In the genomic region with DNA sequence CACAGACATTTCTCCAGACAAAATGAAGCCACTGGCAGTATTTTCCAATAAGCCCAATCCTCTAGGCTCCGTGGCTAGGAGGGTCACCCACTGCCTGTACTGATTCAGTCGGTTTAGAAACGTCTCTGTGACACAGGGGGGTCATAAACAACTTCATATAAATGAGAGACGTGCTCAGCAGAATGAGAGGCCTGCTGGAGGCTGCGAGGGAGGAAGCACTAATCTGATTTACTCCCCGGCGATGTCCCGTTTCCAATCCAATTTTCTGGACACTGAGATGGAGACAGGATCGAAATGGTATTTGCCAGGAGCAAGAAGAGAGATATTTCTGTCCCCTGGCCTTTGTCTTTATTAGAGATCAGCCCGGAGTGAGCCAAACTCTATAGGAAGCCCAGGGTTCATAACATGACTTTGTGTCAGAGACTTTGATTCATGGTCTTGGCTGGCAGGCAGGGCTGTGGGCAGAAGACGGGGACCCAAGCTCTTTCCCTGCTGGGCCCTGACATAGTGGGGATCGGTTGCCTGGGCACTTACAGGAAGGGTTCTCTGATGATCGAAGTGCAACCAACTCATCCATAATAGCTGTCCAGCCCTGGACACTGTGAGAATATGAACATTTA, we compare ENCODE assay signal across 9 mouse cellular contexts.
DNase-seq lines count a peak whose midpoint lies in the region; ATAC-seq and TF ChIP-seq lines count a peak whose summit lies in the region.
"Had no signal": no experiment of that assay in that cellular context is flagged by ENCODE, and none has a peak within 500 bp of the region (broad histone marks: within the 10 kb centered on the region; RNA-seq: fewer than 3 reads in every experiment).

No protein-coding gene starts in this region.

- peak; percentile 52 to 77 for DNase-seq in cerebellum, postnatal 10 days
- no peak for DNase-seq in cerebellum, postnatal 36 days
- no peak for DNase-seq in kidney, adult 2 months
- no peak for DNase-seq in midbrain, embryonic 14.5 days
- no peak for DNase-seq in midbrain, embryonic 11.5 days (ENCODE audit: low spot score, missing footprints)

- no peak for TF ChIP-seq CTCF in kidney, adult 2 months (conservative IDR thresholded peaks at IDR 0.05; ENCODE audit: insufficient read depth, insufficient read length, low read depth, low read length)

- H3K4me1 ChIP-seq in kidney, embryonic 14.5 days (ENCODE audit: control insufficient read depth, insufficient read depth, low read length) = peaks cover 19% of the 10 kb centered on the region
- no peaks in the 10 kb centered on the region; the same call in 1 of the 2 replicates for H3K4me1 ChIP-seq in kidney, adult 2 months (ENCODE audit: control insufficient read depth, insufficient read depth, low read length)
- peaks cover 20% of the 10 kb centered on the region for H3K4me1 ChIP-seq in midbrain, embryonic 14.5 days (ENCODE audit: control insufficient read depth, insufficient read depth, low read length)
- peaks cover 7% of the 10 kb centered on the region; the same call in 1 of the 2 replicates for H3K4me1 ChIP-seq in midbrain, embryonic 11.5 days (ENCODE audit: control insufficient read depth, insufficient read depth, low read length)
- peaks cover 15% of the 10 kb centered on the region for H3K4me1 ChIP-seq in neural tube, embryonic 14.5 days (ENCODE audit: control insufficient read depth, insufficient read depth, low read length)

- H3K4me3 ChIP-seq in kidney, embryonic 14.5 days (ENCODE audit: low read length) = no peak overlapping the region
- H3K4me3 ChIP-seq in kidney, adult 2 months (ENCODE audit: insufficient read depth, low read depth, low read length) = no peak overlapping the region
- no peak overlapping the region for H3K4me3 ChIP-seq in midbrain, embryonic 14.5 days (replicated peaks; ENCODE audit: low read depth, low read length)
- no peak overlapping the region for H3K4me3 ChIP-seq in midbrain, embryonic 11.5 days (ENCODE audit: low read depth, low read length)
- H3K4me3 ChIP-seq in neural tube, embryonic 14.5 days (ENCODE audit: low read depth, low read length) = no peak overlapping the region
- H3K4me3 ChIP-seq: embryonic facial prominence, embryonic 12.5 days had no signal

- no peaks in the 10 kb centered on the region for H3K36me3 ChIP-seq in kidney, embryonic 14.5 days (ENCODE audit: control insufficient read depth, insufficient read depth, low read length)
- H3K36me3 ChIP-seq in kidney, adult 2 months (ENCODE audit: control insufficient read depth, insufficient read depth, low read length) = no peaks in the 10 kb centered on the region
- no peaks in the 10 kb centered on the region for H3K36me3 ChIP-seq in midbrain, embryonic 14.5 days (ENCODE audit: control insufficient read depth, insufficient read depth, low read length)
- H3K36me3 ChIP-seq in midbrain, embryonic 11.5 days (ENCODE audit: control insufficient read depth, insufficient read depth, low read length) = no peaks in the 10 kb centered on the region
- H3K36me3 ChIP-seq in neural tube, embryonic 14.5 days (ENCODE audit: control insufficient read depth, insufficient read depth, low read length) = no peaks in the 10 kb centered on the region
- H3K36me3 ChIP-seq: embryonic facial prominence, embryonic 12.5 days had no signal

- TF ChIP-seq POLR2A in kidney, adult 2 months (IDR thresholded peaks at IDR 0.05; ENCODE audit: low read depth, low read length) = no peak

- WGBS in kidney, embryonic 14.5 days = 43% methylated on average over 13 of the region's 13 CpGs
- 59% methylated on average over 13 of the region's 13 CpGs for WGBS in kidney, adult 2 months
- 28% methylated on average over 13 of the region's 13 CpGs for WGBS in midbrain, embryonic 14.5 days
- WGBS in midbrain, embryonic 11.5 days = 49% methylated on average over 13 of the region's 13 CpGs
- WGBS in neural tube, embryonic 14.5 days = 26% methylated on average over 13 of the region's 13 CpGs

- no peaks in the 10 kb centered on the region for H3K27me3 ChIP-seq in kidney, embryonic 14.5 days (ENCODE audit: control insufficient read depth, insufficient read depth, low read length)
- no peaks in the 10 kb centered on the region for H3K27me3 ChIP-seq in kidney, adult 2 months (replicated peaks; ENCODE audit: control insufficient read depth, insufficient read depth, low read length)
- H3K27me3 ChIP-seq in midbrain, embryonic 14.5 days (ENCODE audit: control insufficient read depth, insufficient read depth, low read length) = no peaks in the 10 kb centered on the region
- H3K27me3 ChIP-seq in midbrain, embryonic 11.5 days (ENCODE audit: control insufficient read depth, insufficient read depth, low read length) = no peaks in the 10 kb centered on the region; the same call in 1 of the 2 replicates
- no peaks in the 10 kb centered on the region for H3K27me3 ChIP-seq in neural tube, embryonic 14.5 days (ENCODE audit: control insufficient read depth, insufficient read depth, low read length)

- 0 out of 2 replicates have a peak, but pooled peaks have one; percentile 23 for ATAC-seq in kidney, embryonic 14.5 days (ENCODE audit: low FRiP score, low TSS enrichment)
- no peak for ATAC-seq in midbrain, embryonic 14.5 days (ENCODE audit: low FRiP score, low TSS enrichment)
- no peak for ATAC-seq in midbrain, embryonic 11.5 days (ENCODE audit: low FRiP score)
- peak; percentile 41; the same call in 1 of the 2 replicates for ATAC-seq in neural tube, embryonic 14.5 days (ENCODE audit: low read depth)
- no peak for ATAC-seq in activated CD4-positive, CD25-positive, alpha-beta regulatory T cell, adult 4 months

- H3K9me3 ChIP-seq in kidney, embryonic 14.5 days (ENCODE audit: control insufficient read depth, low read length) = no peaks in the 10 kb centered on the region
- no peaks in the 10 kb centered on the region for H3K9me3 ChIP-seq in midbrain, embryonic 14.5 days (ENCODE audit: control insufficient read depth, low read length)
- H3K9me3 ChIP-seq in midbrain, embryonic 11.5 days (ENCODE audit: control insufficient read depth, low read length) = no peaks in the 10 kb centered on the region
- no peaks in the 10 kb centered on the region for H3K9me3 ChIP-seq in neural tube, embryonic 14.5 days (ENCODE audit: control insufficient read depth, low read length)
- H3K9me3 ChIP-seq: embryonic facial prominence, embryonic 12.5 days had no signal

- H3K9ac ChIP-seq in kidney, embryonic 14.5 days (ENCODE audit: low read depth, low read length) = no peak overlapping the region
- no peak overlapping the region for H3K9ac ChIP-seq in midbrain, embryonic 14.5 days (replicated peaks; ENCODE audit: low read length)
- no peak overlapping the region for H3K9ac ChIP-seq in midbrain, embryonic 11.5 days (ENCODE audit: low read length)
- no peak overlapping the region for H3K9ac ChIP-seq in neural tube, embryonic 14.5 days (replicated peaks; ENCODE audit: low read depth, low read length)
- H3K9ac ChIP-seq: embryonic facial prominence, embryonic 12.5 days had no signal

- H3K27ac ChIP-seq in kidney, embryonic 14.5 days (ENCODE audit: low read depth, low read length) = no peak overlapping the region
- no peak overlapping the region for H3K27ac ChIP-seq in kidney, adult 2 months (ENCODE audit: insufficient read depth, low read depth, low read length)
- peak overlapping the region; percentile 21; the same call in 1 of the 2 replicates for H3K27ac ChIP-seq in midbrain, embryonic 14.5 days (replicated peaks; ENCODE audit: low read depth, low read length)
- no peak overlapping the region for H3K27ac ChIP-seq in midbrain, embryonic 11.5 days (ENCODE audit: low read depth, low read length)
- H3K27ac ChIP-seq in neural tube, embryonic 14.5 days (ENCODE audit: low read depth, low read length) = peak overlapping the region; percentile 16; the same call in 1 of the 2 replicates
- H3K27ac ChIP-seq: embryonic facial prominence, embryonic 12.5 days had no signal

- no peak overlapping the region for H3K4me2 ChIP-seq in kidney, embryonic 14.5 days (replicated peaks; ENCODE audit: low read depth, low read length)
- H3K4me2 ChIP-seq in midbrain, embryonic 14.5 days (ENCODE audit: low read length) = no peak overlapping the region
- H3K4me2 ChIP-seq in midbrain, embryonic 11.5 days = no peak overlapping the region
- no peak overlapping the region for H3K4me2 ChIP-seq in neural tube, embryonic 14.5 days (ENCODE audit: low read depth, low read length)
- H3K4me2 ChIP-seq: embryonic facial prominence, embryonic 12.5 days had no signal

Comparison
In these comparisons a context has a peak if more than half of its experiments do, and no peak if none do; other contexts are left out.
1. DNase-seq: peak in cerebellum, postnatal 10 days (2 of 2); none in cerebellum, postnatal 36 days (0 of 2), kidney, adult 2 months (single experiment), midbrain, embryonic 14.5 days (single experiment) and midbrain, embryonic 11.5 days (single experiment).
2. H3K27ac ChIP-seq: peak in midbrain, embryonic 14.5 days (single experiment) and neural tube, embryonic 14.5 days (single experiment); none in kidney, embryonic 14.5 days (single experiment), kidney, adult 2 months (single experiment) and midbrain, embryonic 11.5 days (single experiment).
3. ATAC-seq: peak in kidney, embryonic 14.5 days (single experiment) and neural tube, embryonic 14.5 days (single experiment); none in midbrain, embryonic 14.5 days (single experiment), midbrain, embryonic 11.5 days (single experiment) and activated CD4-positive, CD25-positive, alpha-beta regulatory T cell, adult 4 months (single experiment).